Comparison of ENCODE assay signal across 17 mouse cellular contexts in the genomic region with DNA sequence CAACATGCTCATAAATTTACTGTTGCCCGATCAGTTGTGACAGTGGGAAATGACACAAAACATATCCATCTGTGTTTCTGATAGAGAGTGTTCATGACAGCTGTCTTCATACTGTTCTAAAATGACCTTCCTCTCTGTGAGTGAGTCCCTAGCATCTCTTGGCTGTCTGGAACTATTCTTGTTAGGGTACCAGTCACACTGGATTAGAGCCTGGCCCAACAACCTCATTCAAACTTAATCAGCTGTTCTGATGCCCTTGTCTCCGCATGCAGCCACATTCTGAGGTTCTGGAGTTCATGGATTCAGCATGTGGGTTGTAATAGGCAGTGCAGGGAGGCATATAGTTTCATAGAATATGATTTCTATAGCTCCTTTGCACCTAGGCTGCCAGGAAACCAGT.
"Had no signal": no experiment of that assay in that cellular context is flagged by ENCODE, and none has a peak within 500 bp of the region (broad histone marks: within the 10 kb centered on the region; RNA-seq: fewer than 3 reads in every experiment).

No protein-coding gene starts in this region.

- H3K9ac ChIP-seq: liver, embryonic 12.5 days; liver, embryonic 14.5 days; lung, embryonic 14.5 days; midbrain, embryonic 12.5 days; neural tube, embryonic 13.5 days; neural tube, embryonic 15.5 days; stomach, embryonic 15.5 days had no signal

- ATAC-seq: liver, embryonic 12.5 days had no signal

- H3K36me3 ChIP-seq: liver, embryonic 12.5 days; midbrain, embryonic 10.5 days; midbrain, embryonic 12.5 days; neural tube, embryonic 13.5 days; neural tube, embryonic 15.5 days; stomach, embryonic 15.5 days had no signal

- H3K9me3 ChIP-seq: liver, embryonic 12.5 days; neural tube, embryonic 15.5 days; stomach, embryonic 15.5 days had no signal

- H3K27me3 ChIP-seq: liver, embryonic 12.5 days; midbrain, embryonic 12.5 days; neural tube, embryonic 13.5 days; neural tube, embryonic 15.5 days; stomach, embryonic 15.5 days had no signal

- DNase-seq: lung, adult 18-20 months; lung, embryonic 14.5 days; lung, postnatal 10 days; lung, postnatal 4 days; midbrain, embryonic 14.5 days; right cerebral cortex, postnatal 14 days; thymus, postnatal 14 days; thymus, postnatal 36 days had no signal

- H3K4me2 ChIP-seq: liver, embryonic 12.5 days; lung, embryonic 14.5 days; midbrain, embryonic 12.5 days; neural tube, embryonic 13.5 days; neural tube, embryonic 15.5 days; stomach, embryonic 15.5 days had no signal

- H3K4me3 ChIP-seq: liver, embryonic 12.5 days; midbrain, embryonic 10.5 days; midbrain, embryonic 12.5 days; myocyte; neural tube, embryonic 13.5 days; neural tube, embryonic 15.5 days; stomach, embryonic 15.5 days had no signal

- H3K4me1 ChIP-seq: liver, embryonic 12.5 days; midbrain, embryonic 10.5 days; midbrain, embryonic 12.5 days; neural tube, embryonic 13.5 days; neural tube, embryonic 15.5 days; stomach, embryonic 15.5 days had no signal

- H3K27ac ChIP-seq: liver, embryonic 12.5 days; liver, embryonic 14.5 days; midbrain, embryonic 10.5 days; midbrain, embryonic 12.5 days; neural tube, embryonic 13.5 days; neural tube, embryonic 15.5 days; stomach, embryonic 15.5 days; stomach, postnatal 0 days had no signal
